Mouse (Mus musculus): Measurements from ENCODE around the gene Slc2a3. TPM values are rescaled to one million over a fixed set of nuclear protein-coding genes. Genes with fewer than 3 reads are reported as not detected.

The Slc2a3 gene
- total and polyA plus RNA-seq, 3 experiments, result 97.6 to 431 (median 387) TPM

GRCm38 (mm10) chr6:122810022-122810614 lies 8.7 kb upstream of the Slc2a3 start:
- DNase-seq (ENCODE audit: low spot score) (no peak), ATAC-seq (ENCODE audit: extremely low read depth, insufficient number of reproducible peaks, low FRiP score, poor library complexity, severe bottlenecking) (no peak)
- no peaks in the 10 kb centered on the region for H3K27me3 ChIP-seq (ENCODE audit: insufficient read depth, low read length)
- peaks cover 24% of the 10 kb centered on the region for H3K4me1 ChIP-seq (ENCODE audit: insufficient read depth, low read depth, low read length)
- no peak for TF ChIP-seq TAL1 (conservative IDR thresholded peaks at IDR 0.05; ENCODE audit: low read depth, low read length)
- no peak for TF ChIP-seq POLR2AphosphoS5 (IDR thresholded peaks at IDR 0.05; ENCODE audit: insufficient replicate concordance, low read depth, low read length)
- no peak for TF ChIP-seq GATA1 (IDR thresholded peaks at IDR 0.05; ENCODE audit: borderline replicate concordance, low read length)
- no peak for TF ChIP-seq GATA2 (IDR thresholded peaks at IDR 0.05; ENCODE audit: borderline replicate concordance, low read depth, low read length)
- TF ChIP-seq CTCF (IDR thresholded peaks at IDR 0.05; ENCODE audit: low read depth, low read length), result no peak
- no peaks in the 10 kb centered on the region for H3K9me3 ChIP-seq (replicated peaks)
- H3K4me3 ChIP-seq (ENCODE audit: low read depth, low read length), result peak overlapping the region; percentile 75
- H3K36me3 ChIP-seq (replicated peaks), result no peaks in the 10 kb centered on the region

- H3K4me3 ChIP-seq (ENCODE audit: low read depth, low read length), result no peak overlapping the region
- H3K4me1 ChIP-seq (ENCODE audit: insufficient read depth, low read depth, low read length), result peaks cover 10% of the 10 kb centered on the region
- no peak for DNase-seq (ENCODE audit: low spot score)
- peaks cover 8% of the 10 kb centered on the region; the same call in 1 of the 2 replicates for H3K27me3 ChIP-seq (ENCODE audit: insufficient read depth, low read length)
- no peaks in the 10 kb centered on the region for H3K9me3 ChIP-seq (replicated peaks)
- peak; percentile 80 for ATAC-seq (ENCODE audit: extremely low read depth, insufficient number of reproducible peaks, low FRiP score, poor library complexity, severe bottlenecking)
- no peaks in the 10 kb centered on the region for H3K36me3 ChIP-seq (replicated peaks)
- TF ChIP-seq CTCF (IDR thresholded peaks at IDR 0.05; ENCODE audit: low read depth, low read length) (peak; percentile 81), POLR2AphosphoS5 (IDR thresholded peaks at IDR 0.05; ENCODE audit: insufficient replicate concordance, low read depth, low read length) (no peak), TAL1 (conservative IDR thresholded peaks at IDR 0.05; ENCODE audit: low read depth, low read length) (no peak)
Measured at GRCm38 (mm10) chr6:122804418-122804817, 3.0 kb upstream of the Slc2a3 start.

GRCm38 (mm10) chr6:122801801-122802514 lies 518 bp upstream of the Slc2a3 start:
- Histone ChIP-seq H3K4me3 (ENCODE audit: low read depth, low read length) (no peak overlapping the region), H3K9me3 (replicated peaks) (no peaks in the 10 kb centered on the region), H3K36me3 (replicated peaks) (no peaks in the 10 kb centered on the region), H3K27me3 (ENCODE audit: insufficient read depth, low read length) (peaks cover 8% of the 10 kb centered on the region; the same call in 1 of the 2 replicates), H3K4me1 (ENCODE audit: insufficient read depth, low read depth, low read length) (0 out of 2 replicates have a peak, but pooled peaks cover 6% of the 10 kb centered on the region)
- DNase-seq (ENCODE audit: low spot score) (no peak), ATAC-seq (ENCODE audit: extremely low read depth, insufficient number of reproducible peaks, low FRiP score, poor library complexity, severe bottlenecking) (no peak)
- TF ChIP-seq POLR2AphosphoS5 (IDR thresholded peaks at IDR 0.05; ENCODE audit: insufficient replicate concordance, low read depth, low read length), result no peak
- TF ChIP-seq GATA2 (IDR thresholded peaks at IDR 0.05; ENCODE audit: borderline replicate concordance, low read depth, low read length), result no peak
- TF ChIP-seq TAL1 (conservative IDR thresholded peaks at IDR 0.05; ENCODE audit: low read depth, low read length), result no peak

DNA sequence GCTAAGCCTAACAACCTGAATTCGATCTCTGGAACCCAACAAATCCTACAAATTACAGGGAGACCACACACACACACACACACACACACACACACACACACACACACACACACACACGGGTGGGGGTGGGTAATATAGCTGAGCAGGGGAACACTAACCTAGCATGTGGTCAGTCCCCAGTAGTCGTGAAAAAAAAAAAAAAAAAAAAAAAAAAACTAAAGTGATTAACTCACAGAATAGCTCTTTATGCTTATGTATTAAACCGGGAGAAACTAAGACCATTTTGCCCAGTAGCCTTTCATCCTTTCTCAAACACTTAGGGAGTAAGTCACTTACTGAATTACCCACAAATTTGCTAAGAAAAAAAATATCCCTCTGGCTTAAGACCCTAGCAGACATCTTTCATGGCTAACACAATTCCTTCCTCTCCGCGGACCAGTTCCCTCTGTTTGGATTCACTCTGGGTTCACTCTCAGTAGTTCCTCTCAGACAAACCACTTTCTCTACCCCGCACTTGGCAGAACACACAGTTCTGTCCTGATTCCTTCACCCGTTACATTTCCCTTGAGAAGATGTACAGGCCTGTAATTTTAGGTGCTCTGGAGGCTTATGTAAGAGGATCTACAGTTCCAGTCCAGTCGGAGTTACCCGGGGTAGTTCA lies 670 bp downstream of the Slc2a3 start:
- no peak overlapping the region for H3K4me3 ChIP-seq (ENCODE audit: low read depth, low read length)
- ATAC-seq (ENCODE audit: extremely low read depth, insufficient number of reproducible peaks, low FRiP score, poor library complexity, severe bottlenecking) (no peak), DNase-seq (ENCODE audit: low spot score) (no peak)
- peaks cover 8% of the 10 kb centered on the region; the same call in 1 of the 2 replicates for H3K27me3 ChIP-seq (ENCODE audit: insufficient read depth, low read length)
- no peaks in the 10 kb centered on the region for H3K9me3 ChIP-seq (replicated peaks)
- H3K4me1 ChIP-seq (ENCODE audit: insufficient read depth, low read depth, low read length), result 0 out of 2 replicates have a peak, but pooled peaks cover 6% of the 10 kb centered on the region
- TF ChIP-seq TAL1 (conservative IDR thresholded peaks at IDR 0.05; ENCODE audit: low read depth, low read length), result no peak
- TF ChIP-seq GATA1 (IDR thresholded peaks at IDR 0.05; ENCODE audit: borderline replicate concordance, low read length), result no peak
- TF ChIP-seq GATA2 (IDR thresholded peaks at IDR 0.05; ENCODE audit: borderline replicate concordance, low read depth, low read length), result no peak
- TF ChIP-seq CTCF (IDR thresholded peaks at IDR 0.05; ENCODE audit: low read depth, low read length), result no peak
- no peak for TF ChIP-seq POLR2AphosphoS5 (IDR thresholded peaks at IDR 0.05; ENCODE audit: insufficient replicate concordance, low read depth, low read length)
- H3K36me3 ChIP-seq (replicated peaks), result no peaks in the 10 kb centered on the region

DNA sequence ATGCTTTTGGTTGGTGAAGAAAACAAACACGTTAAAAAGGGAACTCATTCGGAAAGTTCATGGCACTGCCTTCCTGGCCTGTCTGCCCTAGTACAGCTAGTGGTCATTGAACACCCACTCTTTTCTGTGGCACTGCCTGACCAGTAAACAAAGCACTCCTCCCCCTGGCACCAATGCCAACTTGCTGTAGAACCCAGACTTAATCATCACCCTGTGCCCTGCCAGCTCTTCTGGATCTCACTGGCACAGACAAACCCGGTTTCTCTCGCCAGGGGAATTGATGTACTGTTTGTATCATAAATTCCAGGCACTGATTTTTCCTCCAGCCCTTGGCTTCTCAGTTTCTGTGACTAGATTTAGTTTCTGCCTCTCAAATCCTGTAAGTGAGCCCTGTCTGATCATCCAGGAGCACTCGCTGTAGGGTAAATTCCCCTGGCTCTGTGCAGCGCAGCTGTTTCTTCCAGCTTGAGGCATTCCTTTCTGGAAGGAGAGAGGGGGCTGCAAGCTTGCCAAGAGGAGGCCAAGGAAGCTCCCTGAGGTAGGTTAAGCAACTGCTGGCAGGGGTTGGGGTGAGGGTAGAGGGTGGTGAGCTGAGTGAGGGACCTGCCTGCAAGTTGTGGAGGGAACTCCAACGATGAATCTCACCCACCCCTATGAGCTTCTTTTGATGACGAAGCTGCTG lies 6.0 kb downstream of the Slc2a3 start:
- Histone ChIP-seq H3K36me3 (replicated peaks) (no peaks in the 10 kb centered on the region), H3K4me1 (ENCODE audit: insufficient read depth, low read depth, low read length) (no peaks in the 10 kb centered on the region), H3K4me3 (ENCODE audit: low read depth, low read length) (no peak overlapping the region), H3K27me3 (ENCODE audit: insufficient read depth, low read length) (no peaks in the 10 kb centered on the region), H3K9me3 (replicated peaks) (no peaks in the 10 kb centered on the region)
- ATAC-seq (ENCODE audit: extremely low read depth, insufficient number of reproducible peaks, low FRiP score, poor library complexity, severe bottlenecking) (no peak), DNase-seq (ENCODE audit: low spot score) (no peak)
- TF ChIP-seq GATA2 (IDR thresholded peaks at IDR 0.05; ENCODE audit: borderline replicate concordance, low read depth, low read length) (no peak), CTCF (IDR thresholded peaks at IDR 0.05; ENCODE audit: low read depth, low read length) (no peak), GATA1 (IDR thresholded peaks at IDR 0.05; ENCODE audit: borderline replicate concordance, low read length) (no peak), POLR2AphosphoS5 (IDR thresholded peaks at IDR 0.05; ENCODE audit: insufficient replicate concordance, low read depth, low read length) (no peak), TAL1 (conservative IDR thresholded peaks at IDR 0.05; ENCODE audit: low read depth, low read length) (no peak)

GRCm38 (mm10) chr6:122786275-122786674 lies 15.2 kb downstream of the Slc2a3 start:
- Histone ChIP-seq H3K27me3 (ENCODE audit: insufficient read depth, low read length) (no peaks in the 10 kb centered on the region), H3K9me3 (replicated peaks) (no peaks in the 10 kb centered on the region), H3K4me3 (ENCODE audit: low read depth, low read length) (no peak overlapping the region), H3K36me3 (replicated peaks) (no peaks in the 10 kb centered on the region), H3K4me1 (ENCODE audit: insufficient read depth, low read depth, low read length) (0 out of 2 replicates have a peak, but pooled peaks cover 5% of the 10 kb centered on the region)
- no peak for TF ChIP-seq TAL1 (conservative IDR thresholded peaks at IDR 0.05; ENCODE audit: low read depth, low read length)
- TF ChIP-seq GATA2 (IDR thresholded peaks at IDR 0.05; ENCODE audit: borderline replicate concordance, low read depth, low read length), result no peak
- no peak for TF ChIP-seq CTCF (IDR thresholded peaks at IDR 0.05; ENCODE audit: low read depth, low read length)
- TF ChIP-seq GATA1 (IDR thresholded peaks at IDR 0.05; ENCODE audit: borderline replicate concordance, low read length), result no peak
- no peak for TF ChIP-seq POLR2AphosphoS5 (IDR thresholded peaks at IDR 0.05; ENCODE audit: insufficient replicate concordance, low read depth, low read length)
- no peak for DNase-seq (ENCODE audit: low spot score)
- peak; percentile 52 for ATAC-seq (ENCODE audit: extremely low read depth, insufficient number of reproducible peaks, low FRiP score, poor library complexity, severe bottlenecking)

All from G1E (cell line).